Mouse (Mus musculus) E14TG2a.4 (cell line): ENCODE results near the gene Dpep1.

ENCODE experiments used
- CTCF ChIP-seq: conservative IDR thresholded peaks from 2 replicates; pipeline ENCODE4 v1.5.1; 2014; ENCODE audit warnings: low read length
- NANOG ChIP-seq: IDR thresholded peaks from 2 replicates; pipeline ENCODE4 v1.6.1; 2014; ENCODE audit warnings: borderline replicate concordance, low read length, mixed read lengths
- POU5F1 ChIP-seq: IDR thresholded peaks from 2 replicates; pipeline ENCODE4 v1.6.1; 2014; ENCODE audit warnings: low read length, borderline replicate concordance

DNA sequence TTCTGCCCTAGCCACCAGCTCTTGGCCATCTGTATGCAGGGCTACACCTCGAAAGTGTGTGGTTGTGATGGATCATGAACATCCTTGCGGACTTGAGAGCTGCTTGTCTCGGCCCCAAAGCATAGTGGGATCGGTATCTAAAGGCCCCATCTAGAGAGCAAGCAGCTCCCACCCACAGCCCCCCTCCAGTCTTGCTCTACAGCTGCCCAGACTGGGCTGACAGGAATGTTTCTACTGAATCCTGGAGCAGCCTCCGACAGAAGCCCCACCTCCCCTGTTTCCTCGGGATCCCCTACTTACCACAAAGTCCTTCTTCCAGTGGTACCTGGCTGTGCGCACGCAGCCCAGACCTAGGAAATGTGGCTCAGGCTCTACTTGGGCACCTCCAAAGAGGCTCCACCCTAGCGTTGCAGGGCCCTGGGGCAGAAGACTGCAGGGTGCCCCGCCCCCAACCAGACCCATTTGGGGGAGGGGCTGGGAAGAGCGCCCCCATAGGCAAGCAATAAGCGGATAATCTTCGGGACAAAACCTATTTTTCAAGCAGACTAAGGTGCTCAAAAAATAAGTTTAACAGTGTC is 28.1 kb upstream of the Dpep1 start, which contains the start of gene Sult5a1:
- TF ChIP-seq CTCF (peak; percentile 23), POU5F1 (no peak), NANOG (no peak)
